Mouse (Mus musculus): ENCODE data around the gene Erg. TPM values are rescaled to one million over a fixed set of nuclear protein-coding genes. Genes with fewer than 3 reads are reported as not detected.

Gene Erg
- polyA plus RNA-seq, 1 experiment from 2014 or later = 1.8 TPM

- ATAC-seq (replicated peaks; ENCODE audit: low FRiP score) = no peak
- no peak for DNase-seq (ENCODE audit: low spot score)
- Histone ChIP-seq H3K4me2 (ENCODE audit: low read depth, low read length, severe bottlenecking) (no peak overlapping the region), H3K27me3 (ENCODE audit: control insufficient read depth, insufficient read depth, low read length) (no peaks in the 10 kb centered on the region), H3K27ac (ENCODE audit: low read depth, low read length) (no peak overlapping the region), H3K4me1 (replicated peaks; ENCODE audit: control insufficient read depth, insufficient read depth, low read length) (no peaks in the 10 kb centered on the region), H3K9me3 (ENCODE audit: control insufficient read depth, low read length) (no peaks in the 10 kb centered on the region), H3K9ac (ENCODE audit: low read length) (no peak overlapping the region), H3K4me3 (ENCODE audit: low read depth, low read length) (no peak overlapping the region), H3K36me3 (ENCODE audit: control insufficient read depth, insufficient read depth, low read length) (no peaks in the 10 kb centered on the region)
- WGBS = 79% methylated on average over 5 of the region's 5 CpGs
Measured at GRCm38 (mm10) chr16:95449361-95449725, 137.1 kb downstream of the Erg start.

GRCm38 (mm10) chr16:95448643-95449360, 137.6 kb downstream of the Erg start:
- Histone ChIP-seq H3K36me3 (ENCODE audit: control insufficient read depth, insufficient read depth, low read length) (no peaks in the 10 kb centered on the region), H3K4me1 (replicated peaks; ENCODE audit: control insufficient read depth, insufficient read depth, low read length) (no peaks in the 10 kb centered on the region), H3K4me2 (ENCODE audit: low read depth, low read length, severe bottlenecking) (no peak overlapping the region), H3K9me3 (ENCODE audit: control insufficient read depth, low read length) (no peaks in the 10 kb centered on the region), H3K4me3 (ENCODE audit: low read depth, low read length) (no peak overlapping the region), H3K27me3 (ENCODE audit: control insufficient read depth, insufficient read depth, low read length) (no peaks in the 10 kb centered on the region), H3K27ac (ENCODE audit: low read depth, low read length) (no peak overlapping the region), H3K9ac (ENCODE audit: low read length) (no peak overlapping the region)
- ATAC-seq (replicated peaks; ENCODE audit: low FRiP score) (no peak), DNase-seq (ENCODE audit: low spot score) (no peak)
- WGBS = 79% methylated on average over 9 of the region's 9 CpGs

GRCm38 (mm10) chr16:95447896-95448295, 138.5 kb downstream of the Erg start:
- Histone ChIP-seq H3K4me3 (ENCODE audit: low read depth, low read length) (no peak overlapping the region), H3K4me1 (replicated peaks; ENCODE audit: control insufficient read depth, insufficient read depth, low read length) (no peaks in the 10 kb centered on the region), H3K27me3 (ENCODE audit: control insufficient read depth, insufficient read depth, low read length) (no peaks in the 10 kb centered on the region), H3K9me3 (ENCODE audit: control insufficient read depth, low read length) (no peaks in the 10 kb centered on the region), H3K27ac (ENCODE audit: low read depth, low read length) (no peak overlapping the region), H3K9ac (ENCODE audit: low read length) (no peak overlapping the region), H3K36me3 (ENCODE audit: control insufficient read depth, insufficient read depth, low read length) (no peaks in the 10 kb centered on the region), H3K4me2 (ENCODE audit: low read depth, low read length, severe bottlenecking) (no peak overlapping the region)
- ATAC-seq (replicated peaks; ENCODE audit: low FRiP score) (no peak), DNase-seq (ENCODE audit: low spot score) (no peak)
- 81% methylated on average over 4 of the region's 4 CpGs for WGBS

- ATAC-seq (replicated peaks; ENCODE audit: low FRiP score) = no peak
- Histone ChIP-seq H3K4me1 (replicated peaks; ENCODE audit: control insufficient read depth, insufficient read depth, low read length) (no peaks in the 10 kb centered on the region), H3K27me3 (ENCODE audit: control insufficient read depth, insufficient read depth, low read length) (no peaks in the 10 kb centered on the region), H3K9ac (ENCODE audit: low read length) (no peak overlapping the region), H3K27ac (ENCODE audit: low read depth, low read length) (no peak overlapping the region), H3K4me2 (ENCODE audit: low read depth, low read length, severe bottlenecking) (no peak overlapping the region), H3K4me3 (ENCODE audit: low read depth, low read length) (no peak overlapping the region), H3K36me3 (ENCODE audit: control insufficient read depth, insufficient read depth, low read length) (no peaks in the 10 kb centered on the region), H3K9me3 (ENCODE audit: control insufficient read depth, low read length) (no peaks in the 10 kb centered on the region)
- WGBS = 83% methylated on average over 2 of the region's 2 CpGs
- no peak for DNase-seq (ENCODE audit: low spot score)
Measured at GRCm38 (mm10) chr16:95446368-95446767, 140.0 kb downstream of the Erg start.

GRCm38 (mm10) chr16:95442023-95442422, 144.4 kb downstream of the Erg start:
- 77% methylated on average over 4 of the region's 4 CpGs for WGBS

GRCm38 (mm10) chr16:95441179-95441578, 145.2 kb downstream of the Erg start:
- H3K27me3 ChIP-seq (ENCODE audit: control insufficient read depth, insufficient read depth, low read length) = no peaks in the 10 kb centered on the region
- H3K4me1 ChIP-seq (replicated peaks; ENCODE audit: control insufficient read depth, insufficient read depth, low read length) = no peaks in the 10 kb centered on the region
- H3K9ac ChIP-seq (ENCODE audit: low read length) = no peak overlapping the region
- ATAC-seq (replicated peaks; ENCODE audit: low FRiP score) = no peak
- WGBS = 71% methylated on average over 7 of the region's 7 CpGs
- H3K36me3 ChIP-seq (ENCODE audit: control insufficient read depth, insufficient read depth, low read length) = no peaks in the 10 kb centered on the region
- no peak overlapping the region for H3K4me3 ChIP-seq (ENCODE audit: low read depth, low read length)
- no peaks in the 10 kb centered on the region for H3K9me3 ChIP-seq (ENCODE audit: control insufficient read depth, low read length)
- DNase-seq (ENCODE audit: low spot score) = no peak
- H3K27ac ChIP-seq (ENCODE audit: low read depth, low read length) = no peak overlapping the region
- no peak overlapping the region for H3K4me2 ChIP-seq (ENCODE audit: low read depth, low read length, severe bottlenecking)

More at GRCm38 (mm10) chr16:95442023-95442422, 144.4 kb downstream of the Erg start:
- Histone ChIP-seq H3K9me3 (ENCODE audit: control insufficient read depth, low read length) (no peaks in the 10 kb centered on the region), H3K4me2 (ENCODE audit: low read depth, low read length, severe bottlenecking) (no peak overlapping the region), H3K27me3 (ENCODE audit: control insufficient read depth, insufficient read depth, low read length) (no peaks in the 10 kb centered on the region), H3K4me1 (replicated peaks; ENCODE audit: control insufficient read depth, insufficient read depth, low read length) (no peaks in the 10 kb centered on the region), H3K27ac (ENCODE audit: low read depth, low read length) (no peak overlapping the region), H3K9ac (ENCODE audit: low read length) (no peak overlapping the region), H3K4me3 (ENCODE audit: low read depth, low read length) (no peak overlapping the region), H3K36me3 (ENCODE audit: control insufficient read depth, insufficient read depth, low read length) (no peaks in the 10 kb centered on the region)
- DNase-seq (ENCODE audit: low spot score) (no peak), ATAC-seq (replicated peaks; ENCODE audit: low FRiP score) (no peak)

- 89% methylated on average over 7 of the region's 7 CpGs for WGBS
- Histone ChIP-seq H3K9me3 (ENCODE audit: control insufficient read depth, low read length) (no peaks in the 10 kb centered on the region), H3K9ac (ENCODE audit: low read length) (no peak overlapping the region), H3K4me1 (replicated peaks; ENCODE audit: control insufficient read depth, insufficient read depth, low read length) (no peaks in the 10 kb centered on the region), H3K27me3 (ENCODE audit: control insufficient read depth, insufficient read depth, low read length) (no peaks in the 10 kb centered on the region), H3K27ac (ENCODE audit: low read depth, low read length) (no peak overlapping the region), H3K36me3 (ENCODE audit: control insufficient read depth, insufficient read depth, low read length) (no peaks in the 10 kb centered on the region), H3K4me2 (ENCODE audit: low read depth, low read length, severe bottlenecking) (no peak overlapping the region), H3K4me3 (ENCODE audit: low read depth, low read length) (no peak overlapping the region)
- DNase-seq (ENCODE audit: low spot score) (no peak), ATAC-seq (replicated peaks; ENCODE audit: low FRiP score) (no peak)
Measured at GRCm38 (mm10) chr16:95440334-95440733, 146.1 kb downstream of the Erg start.

GRCm38 (mm10) chr16:95439794-95440193, 146.6 kb downstream of the Erg start:
- H3K27ac ChIP-seq (ENCODE audit: low read depth, low read length) = no peak overlapping the region
- no peaks in the 10 kb centered on the region for H3K9me3 ChIP-seq (ENCODE audit: control insufficient read depth, low read length)
- DNase-seq (ENCODE audit: low spot score) (no peak), ATAC-seq (replicated peaks; ENCODE audit: low FRiP score) (no peak)
- no peak overlapping the region for H3K9ac ChIP-seq (ENCODE audit: low read length)
- H3K36me3 ChIP-seq (ENCODE audit: control insufficient read depth, insufficient read depth, low read length) = no peaks in the 10 kb centered on the region
- no peak overlapping the region for H3K4me2 ChIP-seq (ENCODE audit: low read depth, low read length, severe bottlenecking)
- WGBS = 77% methylated on average over 8 of the region's 8 CpGs
- no peaks in the 10 kb centered on the region for H3K27me3 ChIP-seq (ENCODE audit: control insufficient read depth, insufficient read depth, low read length)
- H3K4me3 ChIP-seq (ENCODE audit: low read depth, low read length) = no peak overlapping the region
- H3K4me1 ChIP-seq (replicated peaks; ENCODE audit: control insufficient read depth, insufficient read depth, low read length) = no peaks in the 10 kb centered on the region

GRCm38 (mm10) chr16:95438848-95439540, 147.4 kb downstream of the Erg start:
- Histone ChIP-seq H3K27me3 (ENCODE audit: control insufficient read depth, insufficient read depth, low read length) (no peaks in the 10 kb centered on the region), H3K36me3 (ENCODE audit: control insufficient read depth, insufficient read depth, low read length) (no peaks in the 10 kb centered on the region), H3K4me3 (ENCODE audit: low read depth, low read length) (no peak overlapping the region), H3K9ac (ENCODE audit: low read length) (no peak overlapping the region), H3K9me3 (ENCODE audit: control insufficient read depth, low read length) (no peaks in the 10 kb centered on the region), H3K27ac (ENCODE audit: low read depth, low read length) (no peak overlapping the region), H3K4me1 (replicated peaks; ENCODE audit: control insufficient read depth, insufficient read depth, low read length) (no peaks in the 10 kb centered on the region), H3K4me2 (ENCODE audit: low read depth, low read length, severe bottlenecking) (no peak overlapping the region)
- 83% methylated on average over 17 of the region's 17 CpGs for WGBS
- ATAC-seq (replicated peaks; ENCODE audit: low FRiP score) = no peak
- no peak for DNase-seq (ENCODE audit: low spot score)
